ENCODE assay signal across 34 mouse cellular contexts in genomic region chr6:72056548-72056947, GRCm38 (mm10). TPM values are rescaled to one million over a fixed set of nuclear protein-coding genes. Genes with fewer than 3 reads are reported as not detected.
DNase-seq lines count a peak whose midpoint lies in the region; ATAC-seq lines count a peak whose summit lies in the region.
"Had no signal": no experiment of that assay in that cellular context is flagged by ENCODE, and none has a peak within 500 bp of the region (broad histone marks: within the 10 kb centered on the region; RNA-seq: fewer than 3 reads in every experiment).

No protein-coding gene starts in this region.

- no peaks in the 10 kb centered on the region for H3K9me3 ChIP-seq in hindbrain, embryonic 16.5 days (ENCODE audit: control insufficient read depth, low read length)
- H3K9me3 ChIP-seq: embryonic facial prominence, embryonic 10.5 days; embryonic facial prominence, embryonic 15.5 days; forebrain, embryonic 10.5 days; G1E; heart, embryonic 12.5 days; hindbrain, embryonic 13.5 days; kidney, embryonic 15.5 days; limb, embryonic 13.5 days; liver, embryonic 12.5 days had no signal

- peak; percentile 23 for DNase-seq in adrenal gland, postnatal 14 days
- no peak for DNase-seq in adrenal gland, adult 18-20 months (ENCODE audit: low spot score in 2 of 2)
- peak; percentile 22 for DNase-seq in testis, postnatal 10 days (ENCODE audit: low spot score)
- no peak for DNase-seq in testis, postnatal 14 days (ENCODE audit: low spot score)
- peak; percentile 38 for DNase-seq in brain, adult 2 months (ENCODE audit: low read depth, low spot score)
- DNase-seq in ovary, postnatal 14 days (ENCODE audit: low spot score): no peak
- no peak for DNase-seq in ovary, adult 18-20 months (ENCODE audit: low spot score)
- DNase-seq: adrenal gland, adult 8-10 months; cerebellum, adult 8-10 months; cerebellum, postnatal 25 days; forebrain, postnatal 0 days; heart, adult 2 months; heart, postnatal 4 days; kidney, adult 18-20 months; kidney, postnatal 36 days; lung, adult 18-20 months; lung, postnatal 4 days; midbrain, embryonic 14.5 days; thymus, adult 18-20 months; thymus, postnatal 25 days had no signal

- H3K36me3 ChIP-seq in hindbrain, embryonic 16.5 days (ENCODE audit: control insufficient read depth, insufficient read depth, low read length): no peaks in the 10 kb centered on the region
- H3K36me3 ChIP-seq: embryonic facial prominence, embryonic 10.5 days; embryonic facial prominence, embryonic 15.5 days; forebrain, embryonic 10.5 days; G1E; heart, embryonic 12.5 days; hindbrain, embryonic 13.5 days; kidney, embryonic 15.5 days; limb, embryonic 13.5 days; liver, embryonic 12.5 days had no signal

- H3K4me2 ChIP-seq in hindbrain, embryonic 16.5 days (ENCODE audit: low read length): no peak overlapping the region
- H3K4me2 ChIP-seq: embryonic facial prominence, embryonic 15.5 days; heart, embryonic 12.5 days; hindbrain, embryonic 13.5 days; kidney, embryonic 15.5 days; limb, embryonic 13.5 days; liver, embryonic 12.5 days had no signal

- no peak overlapping the region for H3K4me3 ChIP-seq in hindbrain, embryonic 16.5 days (ENCODE audit: low read length)
- H3K4me3 ChIP-seq: embryonic facial prominence, embryonic 10.5 days; embryonic facial prominence, embryonic 15.5 days; forebrain, embryonic 10.5 days; heart, adult 2 months; heart, embryonic 12.5 days; hindbrain, embryonic 13.5 days; kidney, embryonic 15.5 days; layer of hippocampus, adult 2 months; left cerebral cortex, adult 2 months; limb, embryonic 13.5 days; liver, embryonic 12.5 days had no signal

- H3K27ac ChIP-seq in hindbrain, embryonic 16.5 days (ENCODE audit: low read depth, low read length): no peak overlapping the region
- H3K27ac ChIP-seq: embryonic facial prominence, embryonic 10.5 days; embryonic facial prominence, embryonic 15.5 days; forebrain, embryonic 10.5 days; heart, adult 2 months; hindbrain, embryonic 13.5 days; kidney, embryonic 15.5 days; layer of hippocampus, adult 2 months; left cerebral cortex, adult 2 months; limb, embryonic 13.5 days; liver, embryonic 12.5 days had no signal

- no peak for ATAC-seq in hindbrain, embryonic 16.5 days
- ATAC-seq: forebrain, postnatal 0 days; inflammation-experienced regulatory T-cells, adult 6 months; liver, embryonic 12.5 days; lung, postnatal 0 days had no signal

- H3K27me3 ChIP-seq in hindbrain, embryonic 16.5 days (replicated peaks; ENCODE audit: control insufficient read depth, insufficient read depth, low read length): no peaks in the 10 kb centered on the region
- H3K27me3 ChIP-seq: embryonic facial prominence, embryonic 15.5 days; heart, embryonic 12.5 days; hindbrain, embryonic 13.5 days; kidney, embryonic 15.5 days; limb, embryonic 13.5 days had no signal

- no peaks in the 10 kb centered on the region; the same call in 1 of the 2 replicates for H3K4me1 ChIP-seq in hindbrain, embryonic 16.5 days (ENCODE audit: control insufficient read depth, insufficient read depth, low read depth, low read length)
- H3K4me1 ChIP-seq: embryonic facial prominence, embryonic 10.5 days; embryonic facial prominence, embryonic 15.5 days; heart, embryonic 12.5 days; hindbrain, embryonic 13.5 days; limb, embryonic 13.5 days; liver, embryonic 12.5 days had no signal

- 82% methylated on average over 2 of the region's 2 CpGs for WGBS in hindbrain, embryonic 16.5 days

- no peak overlapping the region for H3K9ac ChIP-seq in hindbrain, embryonic 16.5 days (ENCODE audit: low read depth, low read length)
- H3K9ac ChIP-seq: embryonic facial prominence, embryonic 15.5 days; forebrain, postnatal 0 days; heart, embryonic 12.5 days; hindbrain, embryonic 13.5 days; kidney, embryonic 15.5 days; limb, embryonic 13.5 days; liver, embryonic 12.5 days had no signal

RNA-seq across cellular contexts. Expression of gene St3gal5, which starts 40.8 kb away (rescaled TPM):
- total RNA-seq in adrenal gland, postnatal 14 days (2021): 137 and 170 TPM in 2 replicates
- 100 to 1,000 TPM; 133 to 192 TPM for total RNA-seq in adrenal gland, adult 18-20 months (2021)
- polyA plus RNA-seq in hindbrain, embryonic 16.5 days (2015; fragmentation: Nextera tagmentation; extraction: Ambion mirVana): 64.7 and 69.2 TPM in 2 replicates

Comparison
In these comparisons a context has a peak if more than half of its experiments do, and no peak if none do; other contexts are left out.
1. DNase-seq: peak in adrenal gland, postnatal 14 days (single experiment), testis, postnatal 10 days (single experiment) and brain, adult 2 months (single experiment); none in adrenal gland, adult 18-20 months (0 of 2), testis, postnatal 14 days (single experiment), ovary, postnatal 14 days (single experiment) and ovary, adult 18-20 months (single experiment).